Mouse (Mus musculus) heart, embryonic 14.5 days (tissue): ENCODE measurements around the gene Tnfaip2. TPM values are rescaled to one million over a fixed set of nuclear protein-coding genes. Genes with fewer than 3 reads are reported as not detected.

Source experiments
- ATAC-seq: fragments of 200-750 bp; cut with Nextera tagmentation; 2 replicates; pipeline ENCODE4 v1.8.0; 2017; ENCODE audit warnings: low read depth, moderate TSS enrichment; ENCODE audit not compliant: insufficient number of reproducible peaks, insufficient read depth, low FRiP score
- H3K27ac ChIP-seq, 2 experiments: fragments of 200-500 bp in 1 of 2; fragments of 300-500 bp in 1 of 2; sonication (generic) in 1 of 2; replicated peaks in 1 of 2; 2 replicates each; pipeline ENCODE4 v1.5.1; 2012 to 2014; ENCODE audit warnings: low read depth in 2 of 2, low read length in 2 of 2, control low read depth in 1 of 2, mild to moderate bottlenecking in 1 of 2, mixed read lengths in 1 of 2; ENCODE audit not compliant: control insufficient read depth in 1 of 2, insufficient read depth in 1 of 2
- H3K27me3 ChIP-seq: fragments of 300-500 bp; sonication (generic); 2 replicates; pipeline ENCODE4 v1.6.1; 2014; ENCODE audit warnings: mild to moderate bottlenecking, low read length, control low read depth; ENCODE audit not compliant: control insufficient read depth, insufficient read depth
- H3K36me3 ChIP-seq: fragments of 300-500 bp; sonication (generic); 2 replicates; pipeline ENCODE4 v1.6.1; 2014; ENCODE audit warnings: mild to moderate bottlenecking, control low read depth, low read length, mixed read lengths; ENCODE audit not compliant: control insufficient read depth, insufficient read depth
- H3K4me1 ChIP-seq, 2 experiments: fragments of 200-500 bp in 1 of 2; fragments of 300-500 bp in 1 of 2; sonication (generic) in 1 of 2; 2 replicates each; pipeline ENCODE4 v1.6.1; 2012 to 2014; ENCODE audit warnings: low read length in 2 of 2, control low read depth in 1 of 2, mixed read lengths in 1 of 2; ENCODE audit not compliant: control insufficient read depth in 2 of 2, insufficient read depth in 2 of 2
- H3K4me2 ChIP-seq: fragments of 300-500 bp; sonication (generic); 2 replicates; pipeline ENCODE4 v1.6.1; 2014; ENCODE audit warnings: mild to moderate bottlenecking, low read length
- H3K4me3 ChIP-seq, 2 experiments: fragments of 200-500 bp in 1 of 2; fragments of 300-500 bp in 1 of 2; sonication (generic) in 1 of 2; 2 replicates each; pipeline ENCODE4 v1.5.1; 2012 to 2014; ENCODE audit warnings: low read length in 2 of 2, mild to moderate bottlenecking in 2 of 2, control low read depth in 1 of 2, low read depth in 1 of 2, moderate library complexity in 1 of 2; ENCODE audit not compliant: control insufficient read depth in 1 of 2, insufficient read depth in 1 of 2
- H3K9ac ChIP-seq: fragments of 300-500 bp; sonication (generic); 2 replicates; pipeline ENCODE4 v1.6.1; 2014; ENCODE audit warnings: mild to moderate bottlenecking, low read length
- H3K9me3 ChIP-seq: fragments of 300-500 bp; sonication (generic); 2 replicates; pipeline ENCODE4 v1.6.1; 2016; ENCODE audit warnings: low read length, control low read depth; ENCODE audit not compliant: control insufficient read depth
- WGBS: fragments of 180-500 bp; shearing (Covaris S2); extraction: QIAGEN DNeasy Blood & Tissue Kit; methylation state at CpG from one replicate; pipeline ENCODE4 v1.1.7; 2014; 5-methylcytosine and 5-hydroxymethylcytosine counted together
- polyA plus RNA-seq: library from polyadenylated mRNA; unstranded; fragments of >200 nt; fragmentation: Nextera tagmentation; extraction: Ambion mirVana; gene quantifications from 2 replicates; pipeline ENCODE4 v1.2.1, GENCODE M21; 2014

Tnfaip2 gene
- polyA plus RNA-seq, 1 experiment from 2014 or later: 5.5 TPM

- ATAC-seq: no peak
Observed at GRCm38 (mm10) chr12:111443011-111443870, 972 bp downstream of the Tnfaip2 start.

GRCm38 (mm10) chr12:111443921-111444831 is 1.9 kb downstream of the Tnfaip2 start:
- 48% methylated on average over 10 of the region's 10 CpGs for WGBS
- Histone ChIP-seq H3K9ac (no peak overlapping the region), H3K27me3 (peaks cover 83% of the 10 kb centered on the region), H3K36me3 (no peaks in the 10 kb centered on the region), H3K4me1 (peaks cover 13 to 34% of the 10 kb centered on the region in 2 experiments), H3K4me3 (no peak overlapping the region), H3K27ac (no peak overlapping the region), H3K4me2 (peak overlapping the region; percentile 85), H3K9me3 (no peaks in the 10 kb centered on the region)
- no peak for ATAC-seq

More at GRCm38 (mm10) chr12:111443011-111443870, 972 bp downstream of the Tnfaip2 start:
- Histone ChIP-seq H3K4me3 (peak overlapping the region; percentile 36 to 48), H3K4me2 (peak overlapping the region; percentile 85), H3K27ac (0 out of 4 replicates have a peak overlapping the region, but pooled peaks of 1 of the 2 experiments have one; percentile 19), H3K4me1 (peaks cover 9 to 24% of the 10 kb centered on the region in 2 experiments), H3K27me3 (peaks cover 83% of the 10 kb centered on the region), H3K9me3 (no peaks in the 10 kb centered on the region), H3K9ac (peak overlapping the region; percentile 65), H3K36me3 (no peaks in the 10 kb centered on the region)
- 28% methylated on average over 15 of the region's 15 CpGs for WGBS

DNA sequence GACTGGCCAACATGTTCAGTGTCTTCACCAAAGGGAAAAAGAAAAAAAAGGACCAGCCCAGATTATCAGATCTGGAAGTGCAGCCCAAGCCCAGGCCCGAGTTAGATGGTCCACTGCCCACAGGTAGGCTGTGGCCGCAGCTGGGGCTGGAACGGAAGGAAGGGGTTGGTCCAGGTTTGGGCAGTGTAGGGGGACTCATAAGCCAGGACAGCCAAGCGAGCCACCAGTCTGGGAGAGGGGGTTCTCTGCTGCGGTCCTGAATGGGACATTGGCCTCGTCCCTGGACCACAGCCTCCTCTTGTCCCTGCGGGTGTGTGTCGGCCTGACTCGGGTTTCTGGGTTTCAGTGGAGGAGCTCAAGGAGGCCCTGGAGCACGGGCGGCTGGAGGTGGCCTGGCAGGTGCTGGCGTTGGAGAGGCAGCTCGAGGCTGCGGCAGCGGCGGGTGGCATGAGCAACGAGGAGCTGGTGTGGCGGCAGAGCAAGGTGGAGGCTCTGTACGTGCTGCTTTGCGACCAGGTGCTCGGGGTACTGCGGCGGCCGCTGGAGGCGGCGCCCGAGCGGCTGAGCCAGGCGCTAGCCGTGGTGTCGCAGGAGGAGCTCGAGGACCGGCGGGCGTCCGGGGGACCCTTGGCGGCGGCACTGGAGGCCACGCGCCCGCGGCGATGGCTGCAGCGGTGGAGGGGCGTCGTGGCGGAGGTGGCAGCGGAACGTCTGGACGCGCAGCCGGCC is 3.1 kb downstream of the Tnfaip2 start:
- H3K36me3 ChIP-seq: no peaks in the 10 kb centered on the region
- H3K27ac ChIP-seq: no peak overlapping the region
- WGBS: 10% methylated on average over 45 of the region's 52 CpGs
- peak overlapping the region; percentile 4 to 27; a peak in 2 of 4 replicates for H3K4me3 ChIP-seq
- peaks cover 23 to 45% of the 10 kb centered on the region in 2 experiments for H3K4me1 ChIP-seq
- no peak overlapping the region for H3K9ac ChIP-seq
- ATAC-seq: no peak
- peak overlapping the region; percentile 56 for H3K4me2 ChIP-seq
- H3K9me3 ChIP-seq: no peaks in the 10 kb centered on the region
- peaks cover 88% of the 10 kb centered on the region for H3K27me3 ChIP-seq

DNA sequence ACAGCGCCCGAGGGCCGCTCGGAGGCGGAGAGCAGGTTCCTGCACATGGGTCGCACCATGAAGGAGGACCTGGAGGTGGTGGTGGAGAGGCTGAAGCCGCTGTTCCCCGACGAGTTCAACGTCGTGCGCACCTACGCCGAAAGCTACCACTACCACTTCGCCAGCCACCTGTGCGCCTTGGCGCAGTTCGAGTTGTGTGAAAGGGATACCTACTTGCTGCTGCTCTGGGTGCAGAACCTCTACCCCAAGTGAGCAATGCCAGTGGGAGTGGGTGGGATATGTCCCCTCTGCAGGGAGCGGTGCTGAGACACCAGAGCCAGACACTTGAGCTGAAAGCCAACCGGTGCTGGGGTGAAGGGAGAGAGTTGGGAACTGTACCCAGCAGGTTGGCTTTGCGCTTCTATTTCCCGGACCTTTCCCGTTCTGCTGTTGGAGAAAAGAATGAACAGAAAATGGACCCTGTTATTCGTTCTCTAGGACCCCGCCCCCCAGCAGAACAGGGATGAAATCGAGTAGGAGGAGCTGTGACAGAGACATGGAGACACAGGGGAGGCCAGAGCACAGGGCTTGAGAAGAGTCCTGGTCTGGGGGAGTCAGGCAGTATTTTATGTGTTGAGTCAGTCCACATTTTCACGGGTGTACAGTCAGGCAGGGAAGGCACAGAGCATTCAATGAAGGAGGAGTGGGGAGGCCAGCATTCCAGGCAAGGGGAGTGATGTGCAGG is 3.8 kb downstream of the Tnfaip2 start:
- Histone ChIP-seq H3K36me3 (no peaks in the 10 kb centered on the region), H3K4me3 (peak overlapping the region; percentile 4 to 27; a peak in 2 of 4 replicates), H3K9me3 (no peaks in the 10 kb centered on the region), H3K27ac (no peak overlapping the region), H3K9ac (no peak overlapping the region), H3K4me1 (peaks cover 29 to 52% of the 10 kb centered on the region in 2 experiments), H3K27me3 (peaks cover 91% of the 10 kb centered on the region), H3K4me2 (peak overlapping the region; percentile 56)
- no peak for ATAC-seq
- 17% methylated on average over 27 of the region's 27 CpGs for WGBS

DNA sequence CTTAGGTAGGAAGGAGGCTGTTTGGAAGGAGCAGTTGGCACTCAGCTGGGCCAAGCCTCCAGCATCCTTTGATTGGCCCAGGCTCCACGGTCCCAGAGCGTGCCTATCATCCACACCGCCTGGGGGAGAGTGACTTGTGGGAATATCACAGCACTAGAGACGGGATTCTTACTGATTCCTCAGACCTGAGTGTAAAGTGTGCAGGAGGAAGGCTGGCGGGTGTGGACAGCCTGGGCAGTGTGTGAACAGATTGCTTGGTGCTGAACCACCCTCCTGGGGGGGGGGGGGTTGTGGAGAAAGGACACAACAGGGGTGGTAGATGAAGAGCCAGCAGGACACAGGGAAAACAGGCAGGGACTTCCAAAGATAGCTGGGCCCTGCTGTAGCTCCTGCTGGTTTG is 4.5 kb downstream of the Tnfaip2 start:
- Histone ChIP-seq H3K36me3 (no peaks in the 10 kb centered on the region), H3K9me3 (no peaks in the 10 kb centered on the region), H3K27ac (no peak overlapping the region), H3K4me2 (no peak overlapping the region), H3K4me1 (peaks cover 29 to 52% of the 10 kb centered on the region in 2 experiments), H3K4me3 (no peak overlapping the region), H3K9ac (no peak overlapping the region), H3K27me3 (peaks cover 91% of the 10 kb centered on the region)
- no peak for ATAC-seq
- 52% methylated on average over 5 of the region's 5 CpGs for WGBS

DNA sequence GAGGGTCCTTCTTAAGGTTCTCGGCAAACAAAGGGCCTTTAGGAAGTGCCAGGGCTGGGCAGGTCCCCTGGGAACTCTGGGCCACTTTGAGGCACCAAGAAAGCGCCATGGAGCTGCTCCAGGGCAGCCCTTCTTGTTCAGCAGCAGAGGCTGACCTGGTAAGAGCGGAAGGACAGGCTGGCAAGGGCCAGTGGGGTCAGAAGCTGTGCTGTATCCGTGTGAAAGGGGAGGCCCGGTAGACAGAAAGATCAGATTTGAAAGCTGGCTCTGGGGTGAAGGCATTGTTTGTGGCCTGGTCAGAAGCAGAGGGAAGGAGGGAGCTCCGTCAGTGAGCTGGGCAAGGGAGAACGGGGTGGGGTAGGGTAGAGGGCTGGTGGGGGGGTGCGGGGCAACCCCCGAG is 5.1 kb downstream of the Tnfaip2 start:
- peaks cover 25 to 45% of the 10 kb centered on the region in 2 experiments for H3K4me1 ChIP-seq
- WGBS: 40% methylated on average over 9 of the region's 9 CpGs
- no peak overlapping the region for H3K4me2 ChIP-seq
- ATAC-seq: no peak
- H3K4me3 ChIP-seq: no peak overlapping the region
- H3K27ac ChIP-seq: no peak overlapping the region
- H3K9me3 ChIP-seq: no peaks in the 10 kb centered on the region
- H3K27me3 ChIP-seq: peaks cover 87% of the 10 kb centered on the region
- H3K9ac ChIP-seq: no peak overlapping the region
- no peaks in the 10 kb centered on the region for H3K36me3 ChIP-seq
